Mouse (Mus musculus) hindbrain, embryonic 14.5 days (tissue): ENCODE data around the gene Lgr4. TPM values are rescaled to one million over a fixed set of nuclear protein-coding genes. Genes with fewer than 3 reads are reported as not detected.

ENCODE experiments used
- ATAC-seq: fragments of 200-750 bp; cut with Nextera tagmentation; 2 replicates; pipeline ENCODE4 v1.8.0; 2017; ENCODE audit warnings: moderate number of reproducible peaks, mild to moderate bottlenecking, moderate TSS enrichment, moderate library complexity; ENCODE audit not compliant: low FRiP score
- DNase-seq: peaks from one replicate; pipeline ENCODE4 v3.0.0-alpha.2; 2015; ENCODE audit warnings: low spot score
- H3K27ac ChIP-seq: fragments of 300-500 bp; sonication (generic); 2 replicates; pipeline ENCODE4 v1.5.1; 2014; ENCODE audit warnings: mild to moderate bottlenecking, moderate library complexity
- H3K27me3 ChIP-seq: fragments of 300-500 bp; sonication (generic); 2 replicates; pipeline ENCODE4 v1.6.1; 2014; ENCODE audit warnings: mild to moderate bottlenecking, low read length, mixed read lengths; ENCODE audit not compliant: control insufficient read depth, insufficient read depth
- H3K36me3 ChIP-seq: fragments of 300-500 bp; sonication (generic); replicated peaks from 2 replicates; pipeline ENCODE4 v1.6.1; 2014; ENCODE audit not compliant: control insufficient read depth, insufficient read depth
- H3K4me1 ChIP-seq: fragments of 300-500 bp; sonication (generic); replicated peaks from 2 replicates; pipeline ENCODE4 v1.6.1; 2014; ENCODE audit warnings: antibody characterized with exemption, low read length, mixed read lengths; ENCODE audit not compliant: control insufficient read depth, insufficient read depth
- H3K4me2 ChIP-seq: fragments of 300-500 bp; sonication (generic); replicated peaks from 2 replicates; pipeline ENCODE4 v1.6.1; 2014; ENCODE audit warnings: mild to moderate bottlenecking, moderate library complexity
- H3K4me3 ChIP-seq: fragments of 300-500 bp; sonication (generic); replicated peaks from 2 replicates; pipeline ENCODE4 v1.5.1; 2014; ENCODE audit warnings: mild to moderate bottlenecking, low read length
- H3K9ac ChIP-seq: fragments of 300-500 bp; sonication (generic); 2 replicates; pipeline ENCODE4 v1.6.1; 2014
- H3K9me3 ChIP-seq: fragments of 300-500 bp; sonication (generic); 2 replicates; pipeline ENCODE4 v1.6.1; 2016; ENCODE audit warnings: low read length; ENCODE audit not compliant: control insufficient read depth
- WGBS: fragments of 180-500 bp; shearing (Covaris S2); extraction: QIAGEN DNeasy Blood & Tissue Kit; methylation state at CpG from one replicate; pipeline ENCODE4 v1.1.7; 2014; 5-methylcytosine and 5-hydroxymethylcytosine counted together
- polyA plus RNA-seq: library from polyadenylated mRNA; unstranded; fragments of >200 nt; fragmentation: Nextera tagmentation; extraction: Ambion mirVana; gene quantifications from 2 replicates; pipeline ENCODE4 v1.2.1, GENCODE M21; 2014

Lgr4 gene
- polyA plus RNA-seq, 1 experiment from 2014 or later = 13.6 TPM

- Histone ChIP-seq H3K27ac (no peak overlapping the region), H3K9ac (no peak overlapping the region), H3K4me3 (no peak overlapping the region), H3K4me2 (no peak overlapping the region), H3K4me1 (peaks cover 7% of the 10 kb centered on the region; the same call in 1 of the 2 replicates), H3K9me3 (no peaks in the 10 kb centered on the region), H3K27me3 (no peaks in the 10 kb centered on the region), H3K36me3 (no peaks in the 10 kb centered on the region)
- 97% methylated on average over 7 of the region's 7 CpGs for WGBS
- DNase-seq = no peak
- ATAC-seq = no peak
Observed at GRCm38 (mm10) chr2:109974807-109975206, 57.4 kb downstream of the Lgr4 start.

DNA sequence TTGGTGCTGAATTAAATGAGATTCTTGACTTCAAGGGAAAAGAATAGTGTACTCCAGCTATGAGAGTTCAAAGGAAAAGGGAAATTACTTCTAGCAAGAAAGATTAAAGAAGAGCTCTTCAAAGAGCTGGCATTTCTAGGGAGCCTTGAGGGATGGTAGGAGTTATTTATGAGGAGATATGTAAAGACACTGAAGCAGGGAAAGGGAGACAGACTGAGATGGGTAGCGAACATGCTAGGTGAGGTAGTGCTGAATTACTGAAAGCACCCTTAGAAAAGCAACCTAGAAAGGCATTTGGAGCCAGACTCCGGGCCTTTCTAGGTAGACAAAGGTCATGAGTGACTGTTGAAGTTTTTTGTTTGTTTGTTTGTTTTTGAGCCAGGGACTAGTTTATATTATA, 58.7 kb downstream of the Lgr4 start:
- ATAC-seq (no peak), DNase-seq (no peak)
- WGBS = 98% methylated on average over 2 of the region's 2 CpGs

GRCm38 (mm10) chr2:109977322-109977721, 59.9 kb downstream of the Lgr4 start:
- no peaks in the 10 kb centered on the region for H3K36me3 ChIP-seq
- H3K27ac ChIP-seq = no peak overlapping the region
- H3K27me3 ChIP-seq = no peaks in the 10 kb centered on the region
- no peak overlapping the region for H3K9ac ChIP-seq
- no peak overlapping the region for H3K4me3 ChIP-seq
- DNase-seq (no peak), ATAC-seq (no peak)
- H3K4me1 ChIP-seq = peaks cover 12% of the 10 kb centered on the region; the same call in 1 of the 2 replicates
- no peaks in the 10 kb centered on the region for H3K9me3 ChIP-seq
- H3K4me2 ChIP-seq = no peak overlapping the region
- WGBS = 91% methylated on average over 6 of the region's 6 CpGs

More for the DNA sequence above, 58.7 kb downstream of the Lgr4 start:
- Histone ChIP-seq H3K27ac (no peak overlapping the region), H3K9me3 (no peaks in the 10 kb centered on the region), H3K4me1 (peaks cover 12% of the 10 kb centered on the region; the same call in 1 of the 2 replicates), H3K4me2 (no peak overlapping the region), H3K9ac (no peak overlapping the region), H3K4me3 (no peak overlapping the region), H3K27me3 (no peaks in the 10 kb centered on the region), H3K36me3 (no peaks in the 10 kb centered on the region)

DNA sequence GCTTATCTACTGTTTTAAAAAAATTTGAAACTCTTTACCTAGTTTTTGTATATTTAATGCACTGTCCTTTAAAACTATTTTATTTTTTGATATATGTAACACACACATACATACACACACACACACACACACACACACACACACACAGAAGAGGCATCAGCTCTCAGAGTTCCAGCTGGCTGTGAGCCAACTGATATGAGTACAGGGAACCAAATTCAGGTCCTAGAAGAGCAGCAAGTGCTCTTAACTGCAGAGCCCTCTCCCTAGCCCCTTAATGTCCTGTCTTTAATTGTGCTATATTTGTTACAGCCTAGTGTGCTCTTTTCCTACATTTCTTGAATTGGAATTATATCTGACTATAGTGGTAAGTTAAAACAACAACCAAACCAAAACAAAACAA, 61.8 kb downstream of the Lgr4 start:
- DNase-seq (no peak), ATAC-seq (no peak)
- no peak overlapping the region for H3K9ac ChIP-seq
- H3K27me3 ChIP-seq = no peaks in the 10 kb centered on the region
- no peaks in the 10 kb centered on the region for H3K36me3 ChIP-seq
- H3K4me2 ChIP-seq = no peak overlapping the region
- H3K4me1 ChIP-seq = peaks cover 12% of the 10 kb centered on the region; the same call in 1 of the 2 replicates
- H3K9me3 ChIP-seq = no peaks in the 10 kb centered on the region
- no peak overlapping the region for H3K4me3 ChIP-seq
- no peak overlapping the region for H3K27ac ChIP-seq

DNA sequence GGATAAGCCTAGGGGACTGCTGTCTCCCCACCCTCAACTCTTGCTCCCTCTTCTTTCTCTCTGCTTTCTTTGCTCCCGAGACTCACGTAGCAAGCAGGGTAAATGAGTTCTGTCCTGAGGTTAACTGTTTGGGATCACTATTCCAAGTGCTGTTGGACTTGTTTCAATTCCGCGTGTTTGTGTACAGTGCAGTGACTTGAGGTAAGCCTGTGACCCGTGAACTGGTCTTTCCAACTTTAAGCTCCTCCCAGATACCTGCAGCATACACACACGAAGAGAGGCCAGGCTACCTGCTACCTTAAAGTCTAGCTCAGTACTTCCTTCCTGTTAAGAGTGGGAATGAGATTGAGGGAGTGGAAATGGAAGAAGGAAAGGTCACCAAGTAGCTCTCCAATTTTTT, 66.0 kb downstream of the Lgr4 start:
- no peak overlapping the region for H3K27ac ChIP-seq
- no peaks in the 10 kb centered on the region for H3K36me3 ChIP-seq
- H3K27me3 ChIP-seq = no peaks in the 10 kb centered on the region
- H3K4me2 ChIP-seq = no peak overlapping the region
- peaks cover 13% of the 10 kb centered on the region; the same call in 1 of the 2 replicates for H3K4me1 ChIP-seq
- DNase-seq = no peak
- WGBS = 95% methylated on average over 6 of the region's 6 CpGs
- ATAC-seq = no peak
- no peak overlapping the region for H3K9ac ChIP-seq
- no peaks in the 10 kb centered on the region for H3K9me3 ChIP-seq
- no peak overlapping the region for H3K4me3 ChIP-seq

- Histone ChIP-seq H3K4me3 (no peak overlapping the region), H3K4me1 (peaks cover 8% of the 10 kb centered on the region; the same call in 1 of the 2 replicates), H3K4me2 (no peak overlapping the region), H3K9ac (no peak overlapping the region), H3K27ac (no peak overlapping the region), H3K36me3 (no peaks in the 10 kb centered on the region), H3K9me3 (no peaks in the 10 kb centered on the region), H3K27me3 (no peaks in the 10 kb centered on the region)
- ATAC-seq (no peak), DNase-seq (no peak)
- 62% methylated on average over 1 of the region's 1 CpGs for WGBS
Observed at GRCm38 (mm10) chr2:109984930-109985329, 67.5 kb downstream of the Lgr4 start.

DNA sequence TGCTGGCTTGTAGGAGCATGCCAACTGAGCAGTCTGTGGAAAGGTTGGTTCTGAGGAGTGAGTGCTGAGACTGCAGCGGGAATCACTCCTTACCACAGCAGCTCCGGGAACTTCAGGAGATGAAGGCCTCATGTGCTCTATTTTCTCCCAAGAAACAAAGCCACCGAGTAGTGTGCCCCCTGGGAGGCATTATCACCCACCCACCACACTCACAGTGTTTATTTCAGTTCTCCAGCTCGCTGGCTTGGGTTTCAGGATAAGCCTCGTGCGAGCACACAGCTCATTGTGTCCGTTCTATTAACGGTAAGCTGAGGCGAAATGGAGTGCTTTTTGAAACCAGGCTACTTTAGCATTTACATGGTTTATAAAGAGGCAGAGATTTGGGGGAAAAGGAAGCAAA, 68.1 kb downstream of the Lgr4 start:
- WGBS = 59% methylated on average over 9 of the region's 9 CpGs
- ATAC-seq = no peak
- Histone ChIP-seq H3K4me1 (peaks cover 4% of the 10 kb centered on the region; the same call in 1 of the 2 replicates), H3K27me3 (no peaks in the 10 kb centered on the region), H3K9ac (no peak overlapping the region), H3K4me2 (no peak overlapping the region), H3K27ac (no peak overlapping the region), H3K4me3 (no peak overlapping the region), H3K9me3 (no peaks in the 10 kb centered on the region), H3K36me3 (no peaks in the 10 kb centered on the region)
- DNase-seq = no peak

- H3K27ac ChIP-seq = no peak overlapping the region
- H3K4me3 ChIP-seq = no peak overlapping the region
- no peaks in the 10 kb centered on the region for H3K27me3 ChIP-seq
- no peak for DNase-seq
- H3K36me3 ChIP-seq = no peaks in the 10 kb centered on the region
- H3K4me1 ChIP-seq = peaks cover 4% of the 10 kb centered on the region; the same call in 1 of the 2 replicates
- ATAC-seq = no peak
- no peaks in the 10 kb centered on the region for H3K9me3 ChIP-seq
- WGBS = 79% methylated on average over 11 of the region's 11 CpGs
- H3K4me2 ChIP-seq = no peak overlapping the region
- H3K9ac ChIP-seq = no peak overlapping the region
Observed at GRCm38 (mm10) chr2:109986036-109986785, 68.8 kb downstream of the Lgr4 start.

- H3K9ac ChIP-seq = no peak overlapping the region
- DNase-seq (no peak), ATAC-seq (no peak)
- peaks cover 4% of the 10 kb centered on the region; the same call in 1 of the 2 replicates for H3K4me1 ChIP-seq
- H3K4me3 ChIP-seq = no peak overlapping the region
- no peaks in the 10 kb centered on the region for H3K9me3 ChIP-seq
- no peaks in the 10 kb centered on the region for H3K36me3 ChIP-seq
- H3K27ac ChIP-seq = no peak overlapping the region
- no peak overlapping the region for H3K4me2 ChIP-seq
- WGBS = 64% methylated on average over 5 of the region's 5 CpGs
- no peaks in the 10 kb centered on the region for H3K27me3 ChIP-seq
Observed at GRCm38 (mm10) chr2:109987946-109988345, 70.5 kb downstream of the Lgr4 start.
